In genomic region chr9:101300441-101300935, GRCm38 (mm10) we compare ENCODE assay signal across 25 mouse cellular contexts. TPM values are rescaled to one million over a fixed set of nuclear protein-coding genes. Genes with fewer than 3 reads are reported as not detected.
DNase-seq lines count a peak whose midpoint lies in the region; ATAC-seq lines count a peak whose summit lies in the region.
"Had no signal": no experiment of that assay in that cellular context is flagged by ENCODE, and none has a peak within 500 bp of the region (broad histone marks: within the 10 kb centered on the region; RNA-seq: fewer than 3 reads in every experiment).

No protein-coding gene starts in this region.

- H3K27me3 ChIP-seq in kidney, embryonic 14.5 days (ENCODE audit: control insufficient read depth, insufficient read depth, low read length): no peaks in the 10 kb centered on the region
- no peaks in the 10 kb centered on the region for H3K27me3 ChIP-seq in kidney, embryonic 16.5 days (ENCODE audit: insufficient read depth, low read length)
- no peaks in the 10 kb centered on the region for H3K27me3 ChIP-seq in hindbrain, embryonic 13.5 days
- H3K27me3 ChIP-seq: embryonic facial prominence, embryonic 12.5 days; embryonic facial prominence, embryonic 15.5 days; forebrain, embryonic 15.5 days; hindbrain, embryonic 12.5 days; Patski had no signal

- no peaks in the 10 kb centered on the region for H3K36me3 ChIP-seq in kidney, embryonic 14.5 days (ENCODE audit: control insufficient read depth, insufficient read depth, low read length)
- no peaks in the 10 kb centered on the region for H3K36me3 ChIP-seq in kidney, embryonic 16.5 days (ENCODE audit: insufficient read depth, low read length)
- H3K36me3 ChIP-seq in hindbrain, embryonic 13.5 days: no peaks in the 10 kb centered on the region
- H3K36me3 ChIP-seq: embryonic facial prominence, embryonic 12.5 days; embryonic facial prominence, embryonic 15.5 days; forebrain, embryonic 15.5 days; G1E; hindbrain, embryonic 12.5 days had no signal

- no peak overlapping the region for H3K4me2 ChIP-seq in kidney, embryonic 14.5 days (replicated peaks; ENCODE audit: low read depth, low read length)
- no peak overlapping the region for H3K4me2 ChIP-seq in kidney, embryonic 16.5 days (replicated peaks; ENCODE audit: low read depth, low read length)
- no peak overlapping the region for H3K4me2 ChIP-seq in hindbrain, embryonic 13.5 days
- H3K4me2 ChIP-seq: embryonic facial prominence, embryonic 12.5 days; embryonic facial prominence, embryonic 15.5 days; forebrain, embryonic 15.5 days; heart, embryonic 11.5 days; hindbrain, embryonic 12.5 days had no signal

- peak; percentile 82 for DNase-seq in kidney, adult 11 months
- peak; percentile 53 to 84 for DNase-seq in kidney, adult 8-10 months
- DNase-seq in kidney, postnatal 36 days: peak; percentile 39 to 72
- no peak for DNase-seq in gastrocnemius, adult 18-20 months (ENCODE audit: low spot score)
- DNase-seq: adrenal gland, postnatal 10 days; adrenal gland, postnatal 36 days; B cell, adult 2 months; cerebellum, adult 11 months; cerebellum, adult 2 months; cerebellum, adult 9-11 months; cerebellum, postnatal 25 days; gastrocnemius, postnatal 14 days; heart, adult 2 months had no signal

- WGBS in kidney, embryonic 14.5 days: 73% methylated on average over 4 of the region's 4 CpGs
- 70% methylated on average over 4 of the region's 4 CpGs for WGBS in kidney, embryonic 16.5 days
- 86% methylated on average over 4 of the region's 4 CpGs for WGBS in hindbrain, embryonic 13.5 days

- H3K9me3 ChIP-seq in kidney, embryonic 14.5 days (ENCODE audit: control insufficient read depth, low read length): no peaks in the 10 kb centered on the region
- no peaks in the 10 kb centered on the region for H3K9me3 ChIP-seq in kidney, embryonic 16.5 days (ENCODE audit: low read length)
- H3K9me3 ChIP-seq in hindbrain, embryonic 13.5 days: no peaks in the 10 kb centered on the region
- H3K9me3 ChIP-seq: embryonic facial prominence, embryonic 15.5 days; forebrain, embryonic 15.5 days; hindbrain, embryonic 12.5 days had no signal

- ATAC-seq in kidney, embryonic 14.5 days (ENCODE audit: low FRiP score, low TSS enrichment): no peak
- 0 out of 2 replicates have a peak, but pooled peaks have one; percentile 19 for ATAC-seq in kidney, embryonic 16.5 days (ENCODE audit: low FRiP score, low TSS enrichment)
- ATAC-seq in hindbrain, embryonic 13.5 days (ENCODE audit: low FRiP score): no peak
- no peak for ATAC-seq in inflammation-experienced regulatory T-cells, adult 6 months
- ATAC-seq: forebrain, embryonic 15.5 days; hindbrain, embryonic 16.5 days; Patski had no signal

- H3K4me1 ChIP-seq in kidney, embryonic 14.5 days (ENCODE audit: control insufficient read depth, insufficient read depth, low read length): no peaks in the 10 kb centered on the region
- H3K4me1 ChIP-seq in kidney, embryonic 16.5 days (ENCODE audit: insufficient read depth, low read length): no peaks in the 10 kb centered on the region
- no peaks in the 10 kb centered on the region for H3K4me1 ChIP-seq in hindbrain, embryonic 13.5 days (replicated peaks)
- H3K4me1 ChIP-seq: embryonic facial prominence, embryonic 12.5 days; embryonic facial prominence, embryonic 15.5 days; forebrain, embryonic 15.5 days; hindbrain, embryonic 12.5 days had no signal

- no peak overlapping the region for H3K9ac ChIP-seq in kidney, embryonic 14.5 days (ENCODE audit: low read depth, low read length)
- no peak overlapping the region for H3K9ac ChIP-seq in kidney, embryonic 16.5 days (replicated peaks; ENCODE audit: low read length)
- H3K9ac ChIP-seq in hindbrain, embryonic 13.5 days: no peak overlapping the region
- H3K9ac ChIP-seq: embryonic facial prominence, embryonic 12.5 days; embryonic facial prominence, embryonic 15.5 days; forebrain, embryonic 15.5 days; hindbrain, embryonic 12.5 days had no signal

- no peak overlapping the region for H3K4me3 ChIP-seq in kidney, embryonic 14.5 days (ENCODE audit: low read length)
- H3K4me3 ChIP-seq in kidney, embryonic 16.5 days (ENCODE audit: low read length): no peak overlapping the region
- H3K4me3 ChIP-seq in hindbrain, embryonic 13.5 days: no peak overlapping the region
- H3K4me3 ChIP-seq: embryonic facial prominence, embryonic 12.5 days; embryonic facial prominence, embryonic 15.5 days; forebrain, embryonic 15.5 days; heart, adult 2 months; hindbrain, embryonic 12.5 days had no signal

- H3K27ac ChIP-seq in kidney, embryonic 14.5 days (ENCODE audit: low read depth, low read length): no peak overlapping the region
- no peak overlapping the region for H3K27ac ChIP-seq in kidney, embryonic 16.5 days (ENCODE audit: low read length)
- H3K27ac ChIP-seq in hindbrain, embryonic 13.5 days: no peak overlapping the region
- H3K27ac ChIP-seq: embryonic facial prominence, embryonic 12.5 days; embryonic facial prominence, embryonic 15.5 days; forebrain, embryonic 15.5 days; heart, adult 2 months; hindbrain, embryonic 12.5 days had no signal

RNA-seq across cellular contexts. Expression of gene Ppp2r3a, which starts 48.9 kb away (rescaled TPM):
- 15.3 and 23.5 TPM in 2 replicates for polyA plus RNA-seq in kidney, embryonic 14.5 days (2014; fragmentation: Nextera tagmentation; extraction: Ambion mirVana)
- polyA plus RNA-seq in kidney, embryonic 16.5 days (2015; fragmentation: Nextera tagmentation; extraction: Ambion mirVana): 15.7 and 18.8 TPM in 2 replicates
- 28.7 and 29.1 TPM in 2 replicates for polyA plus RNA-seq in hindbrain, embryonic 13.5 days (2015; fragmentation: Nextera tagmentation; extraction: Ambion mirVana)
- 1 to 10 TPM; 1.3 to 1.8 (median 1.6) TPM for polyA plus RNA-seq in inflammation-experienced regulatory T-cells, adult 6 months (2017; shearing (Covaris generic))
- 100 to 1,000 TPM; 167 to 176 TPM for total RNA-seq in gastrocnemius, adult 18-20 months (2021)
- polyA plus RNA-seq: G1E had no signal
